Mouse (Mus musculus) heart, postnatal 0 days (tissue): ENCODE data around the gene Tmem121. TPM values are rescaled to one million over a fixed set of nuclear protein-coding genes. Genes with fewer than 3 reads are reported as not detected.

Source experiments
- ATAC-seq: fragments of 200-750 bp; cut with Nextera tagmentation; 2 replicates; pipeline ENCODE4 v1.8.0; 2017; ENCODE audit warnings: low read depth, moderate number of reproducible peaks, moderate library complexity; ENCODE audit not compliant: insufficient read depth
- DNase-seq: peaks from one replicate; pipeline ENCODE4 v3.0.0-alpha.2; 2016; ENCODE audit warnings: low spot score
- H3K27ac ChIP-seq: fragments of 300-500 bp; sonication (generic); 2 replicates; pipeline ENCODE4 v1.5.1; 2014; ENCODE audit warnings: low read depth, mild to moderate bottlenecking
- H3K27me3 ChIP-seq: fragments of 300-500 bp; sonication (generic); 2 replicates; pipeline ENCODE4 v1.6.1; 2014; ENCODE audit warnings: low read length, mixed read lengths; ENCODE audit not compliant: control insufficient read depth, insufficient read depth
- H3K36me3 ChIP-seq: fragments of 300-500 bp; sonication (generic); replicated peaks from 2 replicates; pipeline ENCODE4 v1.6.1; 2014; ENCODE audit warnings: low read length, mixed read lengths; ENCODE audit not compliant: control insufficient read depth, insufficient read depth
- H3K4me1 ChIP-seq: fragments of 300-500 bp; sonication (generic); 2 replicates; pipeline ENCODE4 v1.6.1; 2014; ENCODE audit warnings: antibody characterized with exemption; ENCODE audit not compliant: control insufficient read depth, insufficient read depth
- H3K4me2 ChIP-seq: fragments of 300-500 bp; sonication (generic); 2 replicates; pipeline ENCODE4 v1.6.1; 2014; ENCODE audit warnings: low read depth, mild to moderate bottlenecking, low read length, moderate library complexity
- H3K4me3 ChIP-seq: fragments of 300-500 bp; sonication (generic); 2 replicates; pipeline ENCODE4 v1.5.1; 2014; ENCODE audit warnings: low read depth, low read length
- H3K9ac ChIP-seq: fragments of 300-500 bp; sonication (generic); replicated peaks from 2 replicates; pipeline ENCODE4 v1.6.1; 2014; ENCODE audit warnings: low read depth, low read length, mixed read lengths
- H3K9me3 ChIP-seq: fragments of 300-500 bp; sonication (generic); replicated peaks from 2 replicates; pipeline ENCODE4 v1.6.1; 2016; ENCODE audit warnings: low read length; ENCODE audit not compliant: control insufficient read depth
- CTCF ChIP-seq: IDR thresholded peaks from 2 replicates; pipeline ENCODE4 v1.5.1; 2016; ENCODE audit warnings: antibody characterized with exemption, control low read depth, low read depth
- EP300 ChIP-seq: IDR thresholded peaks from 2 replicates; pipeline ENCODE4 v1.6.1; 2016; ENCODE audit warnings: antibody characterized with exemption, low read depth
- WGBS: fragments of 180-500 bp; shearing (Covaris S2); extraction: QIAGEN DNeasy Blood & Tissue Kit; methylation state at CpG from one replicate; pipeline ENCODE4 v1.1.7; 2014; 5-methylcytosine and 5-hydroxymethylcytosine counted together
- polyA plus RNA-seq: library from polyadenylated mRNA; unstranded; fragments of >200 nt; fragmentation: Nextera tagmentation; extraction: Ambion mirVana; gene quantifications from 2 replicates; pipeline ENCODE4 v1.2.1, GENCODE M21; 2015
- total RNA-seq: library from RNA; depleted of rRNA; stranded (reverse); fragments of >200 nt; gene quantifications from 2 replicates; pipeline ENCODE4 v1.2.3, GENCODE M21; 2014; ENCODE audit warnings: low replicate concordance

Gene Tmem121
- total and polyA plus RNA-seq, 2 experiments from 2014 or later, result 1.2 to 4.8 TPM

- H3K4me3 ChIP-seq, result no peak overlapping the region
- H3K9me3 ChIP-seq, result no peaks in the 10 kb centered on the region
- H3K27ac ChIP-seq, result no peak overlapping the region
- DNase-seq, result no peak
- TF ChIP-seq CTCF (no peak), EP300 (no peak)
- no peaks in the 10 kb centered on the region for H3K27me3 ChIP-seq
- peaks cover 12% of the 10 kb centered on the region for H3K36me3 ChIP-seq
- peaks cover 63% of the 10 kb centered on the region for H3K4me1 ChIP-seq
- ATAC-seq, result no peak
- no peak overlapping the region for H3K4me2 ChIP-seq
- 58% methylated on average over 4 of the region's 4 CpGs for WGBS
- no peak overlapping the region for H3K9ac ChIP-seq
Observed at GRCm38 (mm10) chr12:113150591-113150990, 35.1 kb upstream of the Tmem121 start.

- DNase-seq (no peak), ATAC-seq (no peak)
- Histone ChIP-seq H3K9me3 (no peaks in the 10 kb centered on the region), H3K4me3 (no peak overlapping the region; the same call in 1 of the 2 replicates), H3K27me3 (no peaks in the 10 kb centered on the region), H3K4me2 (peak overlapping the region; percentile 83; the same call in 1 of the 2 replicates), H3K4me1 (peaks cover 58% of the 10 kb centered on the region), H3K36me3 (peaks cover 8% of the 10 kb centered on the region), H3K9ac (no peak overlapping the region), H3K27ac (no peak overlapping the region)
- TF ChIP-seq CTCF, result no peak
- TF ChIP-seq EP300, result no peak
- 40% methylated on average over 8 of the region's 8 CpGs for WGBS
Observed at GRCm38 (mm10) chr12:113151046-113151445, 34.7 kb upstream of the Tmem121 start.

- TF ChIP-seq CTCF, result no peak
- no peaks in the 10 kb centered on the region for H3K9me3 ChIP-seq
- H3K4me3 ChIP-seq, result peak overlapping the region; percentile 63
- 1% methylated on average over 36 of the region's 36 CpGs for WGBS
- H3K4me2 ChIP-seq, result peak overlapping the region; percentile 83
- ATAC-seq (no peak), DNase-seq (no peak)
- H3K9ac ChIP-seq, result peak overlapping the region; percentile 63
- peaks cover 8% of the 10 kb centered on the region; the same call in 1 of the 2 replicates for H3K36me3 ChIP-seq
- H3K4me1 ChIP-seq, result peaks cover 57% of the 10 kb centered on the region
- H3K27me3 ChIP-seq, result no peaks in the 10 kb centered on the region
- peak overlapping the region; percentile 64 for H3K27ac ChIP-seq
Observed at GRCm38 (mm10) chr12:113151661-113152271, 34.0 kb upstream of the Tmem121 start.

GRCm38 (mm10) chr12:113152272-113152661 is 33.5 kb upstream of the Tmem121 start:
- Histone ChIP-seq H3K27me3 (no peaks in the 10 kb centered on the region), H3K36me3 (peaks cover 8% of the 10 kb centered on the region; the same call in 1 of the 2 replicates), H3K4me3 (peak overlapping the region; percentile 63), H3K27ac (peak overlapping the region; percentile 64), H3K4me2 (peak overlapping the region; percentile 83), H3K4me1 (peaks cover 56% of the 10 kb centered on the region), H3K9me3 (no peaks in the 10 kb centered on the region), H3K9ac (peak overlapping the region; percentile 63)
- DNase-seq (no peak), ATAC-seq (no peak)
- 14% methylated on average over 19 of the region's 19 CpGs for WGBS
- TF ChIP-seq CTCF (no peak), EP300 (no peak)

- no peak overlapping the region; the same call in 1 of the 2 replicates for H3K9ac ChIP-seq
- 75% methylated on average over 6 of the region's 6 CpGs for WGBS
- no peaks in the 10 kb centered on the region for H3K9me3 ChIP-seq
- TF ChIP-seq CTCF (0 out of 2 replicates have a peak, but pooled peaks have one; percentile 3), EP300 (no peak)
- peaks cover 48% of the 10 kb centered on the region for H3K4me1 ChIP-seq
- peak overlapping the region; percentile 83 for H3K4me2 ChIP-seq
- H3K4me3 ChIP-seq, result peak overlapping the region; percentile 63
- ATAC-seq (no peak), DNase-seq (no peak)
- no peaks in the 10 kb centered on the region for H3K27me3 ChIP-seq
- peaks cover 8% of the 10 kb centered on the region; the same call in 1 of the 2 replicates for H3K36me3 ChIP-seq
- H3K27ac ChIP-seq, result no peak overlapping the region
Observed at GRCm38 (mm10) chr12:113152991-113153525, 32.7 kb upstream of the Tmem121 start.

GRCm38 (mm10) chr12:113153971-113154370 is 31.8 kb upstream of the Tmem121 start:
- Histone ChIP-seq H3K9ac (no peak overlapping the region), H3K4me3 (no peak overlapping the region), H3K9me3 (no peaks in the 10 kb centered on the region), H3K27ac (no peak overlapping the region), H3K27me3 (no peaks in the 10 kb centered on the region), H3K4me2 (no peak overlapping the region), H3K4me1 (peaks cover 39% of the 10 kb centered on the region), H3K36me3 (peaks cover 8% of the 10 kb centered on the region; the same call in 1 of the 2 replicates)
- ATAC-seq (no peak), DNase-seq (no peak)
- TF ChIP-seq CTCF (no peak), EP300 (no peak)
- 90% methylated on average over 7 of the region's 7 CpGs for WGBS
